Mouse (Mus musculus) testis, adult 2 months (tissue): ENCODE results near the gene Hdac11.

ENCODE experiments used
- CTCF ChIP-seq: fragments of 200-500 bp; IDR thresholded peaks from 2 replicates; pipeline ENCODE4 v1.5.1; 2012; ENCODE audit warnings: low read depth, mild to moderate bottlenecking, inconsistent platforms, low read length, moderate library complexity; ENCODE audit not compliant: control insufficient read depth, insufficient read depth, insufficient replicate concordance
- POLR2A ChIP-seq: fragments of 200-500 bp; IDR thresholded peaks from 2 replicates; pipeline ENCODE4 v1.6.1; 2012; ENCODE audit warnings: low read depth, mild to moderate bottlenecking, inconsistent platforms, low read length, moderate library complexity; ENCODE audit not compliant: control insufficient read depth

- no peak for TF ChIP-seq POLR2A
- no peak for TF ChIP-seq CTCF
These were observed 11.4 kb downstream of the Hdac11 start for GRCm38 (mm10) chr6:91167828-91168227.
